Mouse (Mus musculus) spleen, postnatal 4 days (tissue): ENCODE measurements around the gene Hsf2bp.
"Not testable (repeated sequence)": the region's sequence is repeated elsewhere in the genome, so short reads cannot be mapped to it uniquely, and the experiment has no call there.

Experiments used
- DNase-seq, 2 experiments: peaks; one replicate each; pipeline ENCODE4 v3.0.0; 2022; ENCODE audit warnings: low spot score in 2 of 2

Gene Hsf2bp

DNA sequence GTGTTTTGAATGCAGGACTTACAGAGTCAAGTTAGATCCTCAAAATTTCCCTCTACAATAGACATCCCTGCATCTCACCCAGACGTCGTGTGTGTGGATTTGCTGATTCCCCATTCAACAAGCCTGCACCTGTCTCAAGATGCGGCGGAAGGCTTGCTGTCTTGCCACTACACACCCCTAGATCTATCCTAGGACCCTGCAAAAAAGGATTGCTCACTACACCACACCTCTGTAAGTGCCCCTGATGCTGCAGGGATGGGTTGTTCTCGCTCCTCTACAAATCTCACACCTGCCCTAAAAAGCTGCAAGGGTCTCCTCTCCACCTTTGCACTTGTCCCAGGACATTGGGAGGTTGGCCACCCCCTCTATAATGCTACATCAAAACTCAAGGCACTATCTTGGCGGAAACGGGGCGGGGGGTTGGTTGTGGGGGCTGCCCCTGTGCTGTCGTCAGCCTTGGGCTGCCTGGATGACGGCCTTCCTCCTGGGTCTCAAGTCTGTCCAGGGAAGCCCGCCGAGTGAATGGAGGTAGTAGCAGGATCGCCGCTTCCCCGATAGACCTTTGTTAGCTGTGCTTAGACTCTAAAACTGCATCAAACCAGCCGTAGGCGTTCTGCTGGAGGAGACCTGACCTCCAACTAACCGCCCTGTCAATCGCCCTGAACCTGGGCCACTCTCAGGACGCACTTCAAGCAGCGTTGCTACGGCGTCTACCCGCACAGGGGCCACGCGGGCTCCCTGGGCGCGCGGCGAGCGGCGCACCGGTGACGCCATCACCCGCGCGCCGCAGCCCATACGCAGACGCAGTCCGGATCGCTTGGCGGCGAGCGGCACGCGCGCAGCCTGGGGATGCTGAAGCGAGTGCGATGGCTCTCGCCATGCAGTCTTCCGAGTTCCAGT, at the start of gene Hsf2bp, which contains the start of gene Rrp1b:
Hsf2bp (minus strand) TSS at position 741 of the 900 bp plus-strand sequence.
Rrp1b (plus strand) TSS at position 492 of the 900 bp plus-strand sequence.
- peak; percentile 69 to 87 for DNase-seq

DNA sequence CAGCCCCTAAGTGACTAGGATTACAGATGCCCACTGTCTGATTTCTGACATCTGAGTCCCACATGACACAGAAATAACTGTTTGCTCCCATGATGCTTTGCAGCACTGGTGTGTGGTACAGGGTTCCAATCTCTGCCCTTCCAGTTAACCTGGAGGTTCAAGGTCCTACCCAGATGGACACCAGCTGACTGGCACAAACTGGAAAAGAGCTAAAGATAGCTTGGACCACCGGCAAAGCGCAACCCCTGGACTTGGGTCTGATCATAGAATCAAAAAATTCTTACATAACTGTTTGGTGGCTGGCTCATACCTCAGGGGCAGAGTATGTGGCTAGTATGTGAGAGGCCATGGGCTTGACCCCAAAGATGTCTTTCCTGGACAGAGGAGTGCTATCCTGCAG, 47.2 kb upstream of the Hsf2bp start:
- no peak for DNase-seq

DNA sequence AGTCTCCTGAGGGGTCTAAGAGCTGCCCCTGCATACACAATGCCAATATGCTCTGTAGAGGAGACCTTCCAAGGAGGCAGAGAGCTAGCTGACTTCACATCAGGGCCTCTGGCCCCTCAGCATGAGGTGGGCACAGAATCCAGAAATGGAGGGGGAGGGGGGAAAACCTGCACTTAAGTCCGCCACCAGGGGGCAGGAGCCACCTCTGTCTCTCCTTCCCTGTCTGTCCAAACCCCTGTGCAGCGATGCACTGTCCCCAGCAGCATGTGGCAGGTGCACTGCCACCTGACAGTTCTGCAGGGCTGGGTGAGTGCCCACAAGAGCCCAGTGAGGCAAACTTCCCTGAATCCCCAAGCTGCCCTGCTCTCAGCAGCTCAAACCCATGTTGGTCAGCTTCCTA, 39.0 kb upstream of the Hsf2bp start:
- DNase-seq: peak; percentile 47 to 80

DNA sequence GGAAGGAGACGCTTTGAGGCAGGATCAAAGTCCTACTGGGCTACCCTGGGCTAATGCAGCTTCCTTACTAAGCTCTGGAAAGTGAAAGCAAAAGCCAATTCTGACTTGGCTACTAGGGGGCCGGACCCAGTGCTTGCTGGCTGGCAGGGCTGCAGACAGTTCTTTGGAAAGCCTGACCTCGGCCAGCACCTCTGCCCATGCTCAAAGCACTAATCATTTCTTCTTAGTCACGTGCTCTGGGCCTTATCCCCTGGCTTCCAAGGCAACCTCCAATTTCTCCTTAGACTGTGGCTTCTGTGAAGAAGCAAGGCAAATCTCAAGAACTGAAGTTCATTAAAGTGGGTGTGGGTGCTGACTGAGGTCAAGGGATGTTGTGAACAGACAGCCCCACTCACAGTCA, 38.5 kb upstream of the Hsf2bp start:
- DNase-seq: no peak

DNA sequence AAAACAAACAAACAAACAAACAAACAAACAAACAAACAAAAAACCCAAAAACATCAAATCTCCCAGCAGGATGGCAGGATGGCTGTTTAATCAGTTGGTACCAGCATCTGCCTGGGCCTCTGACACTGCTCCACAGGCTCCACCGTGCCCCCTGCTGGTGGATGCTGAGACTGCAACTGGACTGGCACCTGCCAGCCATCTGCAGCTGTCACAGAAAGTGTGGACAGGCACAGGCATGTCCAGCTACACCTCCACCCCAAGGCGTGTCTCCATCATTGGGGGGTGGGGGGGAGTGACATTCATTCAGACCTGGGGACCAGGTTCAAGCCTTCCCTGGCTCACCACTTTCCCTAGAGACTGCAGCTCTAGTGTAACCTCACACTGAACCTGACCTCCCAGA, 37.2 kb upstream of the Hsf2bp start:
- peak; percentile 87 to 98 for DNase-seq

DNA sequence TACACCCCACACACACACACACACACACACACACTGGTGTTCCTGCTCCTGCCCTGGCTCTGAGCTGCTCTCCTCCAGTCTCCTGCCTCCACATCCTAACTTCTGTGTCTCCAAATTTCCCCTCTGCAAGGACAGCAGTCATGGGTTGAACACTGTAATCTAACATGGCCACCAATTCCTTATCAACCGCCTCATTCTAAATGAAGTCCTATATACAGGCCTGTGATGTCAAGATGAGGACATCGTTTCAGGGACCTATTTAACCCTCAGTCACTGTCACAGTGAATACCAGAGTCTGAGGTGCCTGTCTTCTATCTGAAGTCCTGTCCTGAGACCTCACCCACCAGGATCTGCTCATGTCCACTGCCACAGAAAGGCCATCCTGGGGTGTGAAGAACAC, 32.7 kb upstream of the Hsf2bp start:
- no peak for DNase-seq

DNA sequence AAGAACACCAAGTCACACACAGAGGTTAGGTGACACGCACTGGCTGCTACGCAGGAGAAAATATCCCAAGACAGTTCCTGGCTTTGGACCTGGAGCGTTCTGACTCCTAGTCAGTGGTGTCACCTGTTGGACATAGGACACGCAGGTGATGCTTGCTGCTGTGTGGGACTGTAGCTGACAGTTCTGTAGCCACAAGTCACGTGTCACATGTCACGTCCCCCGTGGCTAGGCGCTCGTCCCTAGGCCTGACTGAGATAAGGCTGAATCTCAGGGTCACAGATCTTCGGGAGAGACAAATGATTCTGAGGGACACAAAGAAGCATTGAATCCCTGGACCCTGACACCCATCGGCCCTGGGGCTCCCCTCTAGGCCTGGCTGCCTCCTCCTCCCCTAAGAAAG, 32.2 kb upstream of the Hsf2bp start:
- no peak for DNase-seq

DNA sequence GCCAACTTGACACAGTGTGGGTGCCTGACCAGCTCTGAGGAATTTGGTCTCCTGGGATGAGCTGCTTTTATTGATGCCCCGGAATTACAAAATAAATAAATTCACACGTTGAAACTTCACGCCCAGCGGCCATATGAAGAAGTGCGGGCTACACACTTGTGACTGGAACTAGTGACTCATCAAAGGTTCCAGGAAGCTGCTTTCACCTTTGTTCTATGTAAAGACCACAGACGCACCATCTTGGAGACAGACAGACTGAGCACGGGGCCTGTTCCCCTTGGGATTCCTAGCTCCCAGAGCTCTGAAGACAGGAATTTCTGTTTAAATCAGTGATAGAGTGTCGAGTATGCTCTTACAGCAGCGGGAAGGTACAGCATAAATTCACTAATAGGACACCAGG, 31.4 kb upstream of the Hsf2bp start:
- no peak for DNase-seq

DNA sequence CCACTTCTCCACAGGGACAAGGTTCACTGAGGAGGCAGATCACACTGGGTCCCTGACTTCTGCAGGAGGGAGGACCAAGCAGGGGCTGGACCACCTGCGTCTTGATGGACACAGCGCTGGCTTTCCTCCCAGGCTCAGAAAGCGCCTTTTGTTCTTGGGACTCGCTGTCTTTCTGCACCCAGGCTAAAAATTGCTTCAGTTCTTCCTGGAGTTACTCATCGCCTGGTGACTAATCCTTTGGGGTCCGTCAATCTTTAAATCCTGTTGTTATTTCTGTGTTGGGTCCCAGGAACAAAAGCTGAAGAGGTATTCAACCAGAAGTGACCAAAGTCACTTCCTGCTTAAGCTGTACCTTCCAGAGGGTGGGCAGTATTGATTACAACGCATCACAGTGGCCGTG, 28.6 kb upstream of the Hsf2bp start:
- not testable (repeated sequence) for DNase-seq

DNA sequence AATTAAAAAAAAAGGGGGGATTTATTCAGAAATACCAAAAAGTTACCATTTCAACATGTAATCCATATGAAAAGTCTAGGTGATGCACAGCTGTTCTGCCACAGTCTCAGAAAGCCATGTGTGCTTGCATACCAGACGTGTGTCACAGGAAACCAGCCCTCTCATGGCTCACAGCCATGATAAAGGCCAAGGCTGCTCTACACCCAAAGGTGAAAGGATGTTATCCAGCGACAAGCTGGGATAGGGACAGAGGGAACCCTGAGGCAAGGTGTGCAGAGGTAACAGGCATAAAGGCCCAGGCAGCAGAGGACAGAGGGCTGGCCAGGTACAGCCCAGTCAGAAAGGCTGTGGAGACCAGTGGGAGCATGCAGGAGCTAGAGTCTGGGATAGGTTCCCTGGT, 27.5 kb upstream of the Hsf2bp start:
- no peak for DNase-seq

DNA sequence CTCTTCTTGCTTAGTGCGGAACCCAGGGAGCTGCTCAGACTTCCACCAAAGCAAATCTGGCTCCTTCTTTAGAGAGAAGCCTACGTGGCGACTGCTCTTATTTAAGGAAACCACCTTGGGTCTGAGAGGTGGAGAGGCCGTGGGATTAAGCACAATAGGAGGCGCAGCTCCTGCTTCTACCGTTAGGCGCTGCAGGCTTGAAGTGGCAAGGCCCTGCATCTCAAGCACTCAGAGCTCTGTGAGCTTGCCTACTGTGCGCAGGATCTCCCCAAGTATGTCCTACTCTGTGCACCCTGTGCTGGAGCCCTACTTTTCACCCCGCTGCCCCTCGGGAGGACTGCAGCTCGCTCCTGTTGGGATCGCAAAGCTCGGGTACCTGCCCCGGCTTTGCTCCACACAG, 25.1 kb upstream of the Hsf2bp start:
- no peak for DNase-seq

DNA sequence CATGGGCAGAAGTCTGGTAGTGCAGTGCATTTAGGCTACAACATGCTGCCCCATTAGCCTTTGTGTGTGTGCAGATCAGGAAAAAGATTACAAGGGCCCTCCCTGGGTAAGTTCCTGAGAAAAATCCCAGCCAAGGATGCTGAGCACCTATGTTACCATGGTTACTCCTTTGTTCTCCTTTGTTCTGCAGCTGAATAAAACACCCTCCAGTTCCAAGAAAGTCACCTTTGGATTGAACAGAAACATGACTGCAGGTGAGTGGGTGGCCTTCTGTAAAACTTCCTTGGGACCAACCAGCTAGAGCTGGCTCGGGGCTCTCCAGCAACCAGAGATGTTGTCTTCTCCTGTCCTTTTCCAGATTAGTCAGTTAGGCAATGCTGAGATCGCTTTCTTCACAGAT, 22.9 kb upstream of the Hsf2bp start:
- DNase-seq: no peak

DNA sequence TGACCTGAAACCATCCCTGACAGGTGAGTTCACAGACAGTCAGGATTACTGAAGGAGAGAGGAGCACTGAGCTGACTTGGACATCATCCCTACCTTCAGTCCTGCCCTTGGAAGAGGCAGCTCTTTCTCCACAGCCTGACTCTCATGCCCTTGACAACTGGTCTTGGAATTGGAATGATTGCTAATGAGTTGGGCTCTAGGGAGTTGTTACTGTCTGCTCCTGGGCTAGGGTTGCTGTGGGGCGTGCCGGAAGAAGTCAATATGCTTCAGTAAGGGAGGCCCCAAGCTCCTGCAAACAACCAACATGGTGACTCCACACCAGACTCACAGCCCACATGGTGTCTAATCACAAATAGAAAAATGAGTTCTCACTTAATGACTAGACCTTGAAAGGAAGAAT, 21.7 kb upstream of the Hsf2bp start:
- no peak for DNase-seq

DNA sequence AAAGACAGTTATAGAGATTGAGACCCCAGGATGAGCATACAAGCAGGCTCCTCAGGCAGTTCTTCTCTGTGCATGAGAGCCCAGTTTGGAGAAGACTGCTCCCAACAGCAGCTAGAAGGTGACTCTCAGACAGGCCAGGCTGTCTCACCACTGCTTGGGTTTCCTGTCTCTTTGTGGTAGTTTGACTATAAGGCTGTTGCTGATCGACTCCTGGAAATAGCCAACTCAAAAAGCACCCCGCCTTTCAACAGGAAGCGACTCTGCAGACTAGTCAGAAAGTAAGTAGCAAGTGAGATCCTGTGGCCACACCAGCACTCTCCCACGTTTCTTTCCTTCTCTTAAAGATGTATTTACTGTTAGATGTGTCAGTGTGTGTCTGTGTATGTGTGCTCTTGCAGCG, 17.5 kb upstream of the Hsf2bp start:
- DNase-seq: no peak

DNA sequence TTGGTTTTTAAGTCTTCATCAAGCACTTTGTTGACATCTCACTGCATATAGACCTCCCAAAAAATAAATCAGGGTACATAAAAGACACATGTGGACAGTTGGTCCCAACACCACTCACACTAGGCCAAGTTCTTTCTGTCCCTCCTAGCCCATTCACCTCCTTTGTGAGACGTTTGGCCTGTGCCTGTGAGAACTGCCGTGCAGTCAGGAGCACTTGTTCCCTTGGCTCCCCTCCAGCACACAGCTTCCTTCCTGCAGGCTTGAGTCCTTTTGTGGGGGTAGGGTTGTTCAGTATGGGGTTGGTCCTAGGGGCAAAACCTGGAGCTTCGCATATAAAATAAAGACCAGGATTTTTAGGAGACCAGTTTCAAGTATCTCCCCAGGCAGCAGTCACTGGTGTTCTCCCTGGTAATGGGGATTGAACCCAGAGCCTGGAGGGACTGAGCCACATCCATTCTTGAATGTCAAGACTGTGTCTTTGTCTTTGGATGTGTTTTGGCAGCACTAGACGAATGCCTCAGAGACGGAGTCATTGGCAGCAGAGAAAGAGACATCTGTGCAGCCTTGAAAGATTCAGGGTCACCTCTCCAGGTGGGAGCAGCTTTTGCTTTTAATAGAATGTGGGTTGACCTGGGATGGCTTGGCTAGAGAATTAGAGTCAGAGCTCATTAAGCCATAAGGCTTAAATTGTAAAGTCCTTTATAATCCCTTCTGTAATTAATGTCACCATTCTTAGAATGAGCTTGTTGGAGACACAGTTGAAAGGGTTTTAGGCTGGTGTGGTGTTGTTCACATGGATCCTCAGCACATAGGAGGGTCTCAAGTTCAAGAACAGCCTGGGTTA, 16.3 kb upstream of the Hsf2bp start:
- DNase-seq: no peak

DNA sequence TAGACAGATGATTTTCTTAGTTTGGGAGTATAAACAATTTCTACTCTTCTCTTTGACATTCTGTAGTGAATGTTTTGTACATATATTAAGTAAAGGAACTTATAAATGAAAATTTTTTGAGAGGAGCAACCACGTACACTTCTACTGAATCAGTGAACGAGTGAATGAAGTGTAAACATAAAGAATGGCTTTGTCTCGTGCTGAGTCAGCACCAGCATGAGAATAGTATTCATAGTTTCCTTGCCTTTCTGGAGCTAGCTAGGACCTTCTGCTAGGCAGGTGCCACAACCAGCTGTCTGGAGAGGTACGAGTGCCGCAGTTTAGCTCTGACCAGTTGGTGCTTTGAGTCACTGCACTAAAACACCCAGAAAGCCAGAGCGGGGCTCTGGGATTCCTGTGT, 14.5 kb upstream of the Hsf2bp start:
- DNase-seq: no peak

DNA sequence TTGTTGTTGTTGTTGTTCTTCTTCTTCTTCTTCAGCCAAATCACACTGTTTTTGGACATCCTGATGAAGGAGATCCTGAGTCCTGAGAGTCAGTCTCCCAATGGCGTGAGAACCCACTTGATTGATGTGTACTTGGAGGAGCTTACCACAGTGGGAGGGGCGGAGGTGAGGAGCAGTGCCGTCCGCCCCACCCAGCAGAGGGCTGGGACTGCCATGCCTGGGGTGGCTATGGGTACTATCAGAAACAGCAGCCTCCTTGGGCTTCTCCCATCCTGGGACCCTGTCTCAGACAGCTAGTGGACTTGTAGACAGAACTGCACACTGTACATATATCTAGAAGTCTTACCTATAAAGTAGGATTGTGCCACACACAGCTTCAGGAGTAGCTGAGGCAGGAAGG, 13.8 kb upstream of the Hsf2bp start:
- DNase-seq: no peak

DNA sequence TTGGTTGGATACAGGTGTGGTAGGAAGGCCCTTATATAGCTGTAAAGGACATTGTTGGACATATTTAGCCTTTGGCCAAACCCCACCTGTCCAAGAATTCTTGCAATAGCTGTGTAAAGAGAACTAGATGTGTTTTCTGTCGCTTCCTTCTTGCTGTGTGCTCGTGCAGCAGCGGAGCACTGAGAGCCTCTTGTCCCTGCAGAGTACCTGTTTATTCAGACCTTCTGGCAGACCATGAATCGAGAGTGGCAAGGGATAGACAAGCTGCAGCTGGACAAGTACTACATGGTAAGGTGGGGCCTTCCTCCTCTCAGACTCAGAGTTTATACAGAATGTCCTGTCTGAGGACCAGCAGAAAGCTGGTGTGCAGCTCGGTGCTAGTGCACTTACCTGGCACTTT, 12.2 kb upstream of the Hsf2bp start:
- DNase-seq: no peak

DNA sequence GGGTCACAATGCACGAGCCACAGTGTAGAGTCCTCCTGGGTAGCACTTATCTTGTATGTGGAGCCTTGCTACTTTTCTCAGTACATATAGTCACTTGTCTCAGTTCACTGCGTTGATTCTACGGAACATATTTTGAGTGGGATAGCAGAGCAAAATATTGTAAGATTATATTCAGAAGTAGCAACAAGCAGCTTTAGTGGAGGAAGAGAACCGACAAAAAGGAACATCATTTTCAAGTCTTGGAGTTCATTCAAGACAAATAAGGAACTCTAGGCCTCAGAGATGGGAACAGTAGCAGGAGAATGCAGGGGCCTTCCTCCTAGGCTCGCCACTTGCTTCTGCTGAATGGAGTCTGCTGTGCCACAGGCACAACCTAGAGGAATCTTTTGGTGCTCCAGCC, 10.4 kb upstream of the Hsf2bp start:
- DNase-seq: no peak

DNA sequence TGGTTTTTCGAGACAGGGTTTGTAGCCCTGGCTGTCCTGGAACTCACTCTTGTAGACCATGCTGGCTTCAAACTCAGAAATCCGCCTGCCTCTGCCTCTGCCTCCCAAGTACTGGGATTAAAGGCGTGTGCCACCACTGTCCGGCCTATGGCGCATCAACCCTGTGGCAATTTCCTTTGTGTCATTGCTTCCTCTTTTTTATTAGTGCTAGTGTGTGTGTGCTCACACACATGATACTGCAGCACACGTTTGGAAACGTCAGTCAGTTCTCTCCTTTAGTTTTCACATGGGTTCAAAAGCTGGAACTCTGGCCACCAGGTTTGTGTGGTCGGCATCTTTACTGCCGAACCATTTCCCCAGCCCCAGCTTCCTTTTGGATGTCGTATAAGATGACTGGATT, 4.1 kb upstream of the Hsf2bp start:
- peak in 1 of 2 experiments; percentile 15 for DNase-seq

DNA sequence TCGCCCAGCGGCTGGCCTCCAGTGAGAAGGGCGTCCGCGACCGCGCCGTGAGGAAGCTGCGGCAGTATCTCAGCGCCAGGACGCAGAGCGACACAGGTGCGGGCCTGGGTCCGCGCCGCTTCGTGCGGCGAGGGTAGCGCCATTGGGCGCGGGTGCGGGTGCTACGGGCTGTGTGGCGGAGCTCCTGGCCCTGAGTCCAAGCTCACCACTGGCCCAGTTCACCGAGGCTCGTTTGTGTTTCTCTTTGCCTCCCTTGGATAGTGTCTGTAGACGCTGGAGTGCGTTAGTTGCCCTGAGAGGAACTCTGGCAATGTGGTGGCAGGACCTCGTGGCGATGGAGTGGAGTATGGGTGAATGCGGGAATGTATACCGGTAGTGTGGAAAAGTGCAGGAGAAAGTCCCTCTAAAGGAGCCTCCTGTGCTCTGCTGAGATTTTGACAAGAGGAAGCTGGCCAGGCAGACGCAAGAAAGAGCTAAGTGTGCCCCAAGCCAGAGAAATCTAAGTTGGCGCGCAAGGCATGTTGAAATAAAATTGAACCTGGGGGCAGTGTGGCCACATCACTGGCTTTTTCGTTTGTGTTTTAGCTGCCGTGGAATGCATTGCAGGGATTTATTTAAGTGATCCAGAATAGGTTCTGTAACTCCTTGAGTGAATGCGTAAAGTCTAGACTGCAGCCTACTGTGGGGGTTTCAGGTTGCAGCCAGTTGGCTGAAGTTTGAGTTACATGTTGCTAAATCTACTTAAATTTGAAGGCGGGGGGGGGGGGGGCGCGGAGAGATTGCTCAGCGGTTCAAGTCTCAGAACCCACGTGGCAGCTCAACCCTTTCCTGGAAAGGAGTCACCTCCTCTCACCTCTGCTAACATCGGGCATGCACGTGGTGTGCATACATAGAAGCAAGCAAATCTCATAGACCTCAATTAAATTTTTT, 625 bp upstream of the Hsf2bp start:
- no peak for DNase-seq

DNA sequence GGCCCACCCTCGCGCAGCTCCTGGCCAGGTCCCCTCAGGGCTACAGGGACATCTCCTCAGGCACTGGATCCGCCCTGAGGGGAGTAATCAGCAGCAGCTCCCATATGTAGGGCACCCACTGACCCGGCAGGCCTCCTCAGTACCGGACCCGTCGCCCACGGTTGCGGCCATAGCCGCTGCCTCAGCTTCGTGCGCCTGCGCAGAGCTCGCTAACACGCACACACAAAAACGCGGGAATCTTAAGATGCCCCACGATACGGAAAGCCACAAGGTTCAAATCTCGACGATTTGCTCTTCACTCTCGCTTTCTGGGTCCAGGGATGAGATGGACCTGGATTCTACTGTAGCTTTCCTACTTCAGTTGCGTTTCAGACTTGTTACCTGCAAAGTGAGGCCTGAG, 1.8 kb downstream of the Hsf2bp start:
- DNase-seq: no peak
